Mouse (Mus musculus) c-Kit-positive CD71-positive TER-119-negative erythroid progenitor cells, embryonic 14.5 days (primary cell): ENCODE data around the gene Zbp1.

ENCODE experiments used
- DNase-seq: peaks from one replicate; pipeline ENCODE4 v3.0.0-alpha.2; 2013; ENCODE audit warnings: low read depth

The Zbp1 gene

DNA sequence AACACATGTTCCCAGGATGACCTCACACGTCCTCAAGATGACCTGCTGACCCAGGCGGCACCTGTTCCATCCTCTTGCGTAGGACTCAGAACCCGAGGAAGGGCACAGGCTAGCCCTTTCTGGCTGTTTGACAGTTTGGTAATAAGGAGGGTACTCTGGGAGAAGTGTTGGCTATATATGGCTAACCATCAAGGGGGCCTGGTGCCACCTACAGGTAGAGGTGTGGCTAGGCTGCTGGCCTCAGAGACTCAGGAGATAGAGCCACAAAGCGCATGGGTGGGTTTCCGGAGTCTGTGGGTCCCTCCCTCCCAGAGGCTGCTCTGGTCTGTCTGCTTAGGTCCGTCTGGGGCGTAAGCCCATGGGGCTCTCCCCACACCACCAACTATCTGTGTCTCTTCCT, 28.0 kb upstream of the Zbp1 start:
- DNase-seq = no peak

DNA sequence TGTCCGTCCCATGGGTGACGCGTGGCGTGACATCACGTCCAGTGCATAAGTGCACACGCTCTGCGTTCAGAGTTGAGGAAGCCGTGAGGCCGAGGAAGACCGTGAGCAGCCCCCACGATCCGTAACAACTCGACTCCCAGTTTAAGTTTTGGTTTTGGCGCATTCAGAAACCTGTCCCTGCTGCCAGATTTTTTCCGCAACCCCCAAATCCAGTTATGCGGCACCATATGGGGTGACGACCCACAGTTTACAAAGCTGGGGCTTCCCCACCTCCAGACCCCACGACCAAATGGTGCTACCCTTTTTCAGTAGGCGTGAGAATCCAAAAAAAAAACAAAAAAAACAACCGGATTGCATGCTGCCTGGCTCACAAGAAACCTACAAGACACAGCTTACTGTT, 26.5 kb upstream of the Zbp1 start:
- no peak for DNase-seq

DNA sequence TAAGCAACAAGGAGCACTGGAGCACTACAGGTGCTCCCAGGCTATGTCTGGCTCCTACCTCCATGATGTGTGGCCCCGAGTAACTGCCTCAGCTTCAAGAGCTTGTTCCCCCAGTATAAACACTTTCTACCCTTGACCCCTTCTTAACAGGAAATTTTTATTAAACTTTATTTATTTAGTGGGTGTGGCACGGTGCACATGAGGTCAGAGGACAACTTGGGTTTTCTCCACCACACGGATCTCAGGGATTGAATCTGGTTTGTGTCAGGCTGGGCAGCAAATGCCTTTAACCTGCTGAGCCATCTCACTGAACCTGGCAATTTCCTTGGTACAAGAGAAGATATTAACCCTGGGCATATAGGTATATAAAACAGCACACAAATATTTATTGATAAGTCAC, 25.4 kb upstream of the Zbp1 start:
- no peak for DNase-seq

DNA sequence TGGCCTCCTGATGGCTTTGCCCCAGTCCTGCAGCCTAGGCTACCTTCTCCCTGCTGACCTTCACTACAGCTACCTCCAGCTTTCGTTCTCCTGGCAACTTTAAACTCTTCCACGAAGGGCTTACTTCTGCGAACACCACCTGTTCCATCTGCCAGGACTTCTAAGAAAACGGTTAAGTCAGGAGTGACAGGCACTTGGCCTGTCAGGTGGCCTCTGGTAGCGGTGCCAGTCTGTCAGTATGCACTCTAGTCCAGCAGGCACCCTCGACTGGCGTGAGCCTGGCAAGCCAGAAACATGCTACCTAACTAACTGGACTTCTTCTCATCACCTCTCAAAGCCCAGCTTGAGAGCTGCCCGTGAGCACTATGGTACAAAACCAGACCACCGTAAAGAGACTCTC, 24.9 kb upstream of the Zbp1 start:
- no peak for DNase-seq

- DNase-seq = no peak
Observed at GRCm38 (mm10) chr2:173242874-173243273, 24.2 kb upstream of the Zbp1 start.

- DNase-seq = no peak
Observed at GRCm38 (mm10) chr2:173240738-173241137, 22.0 kb upstream of the Zbp1 start.

- no peak for DNase-seq
Observed at GRCm38 (mm10) chr2:173238522-173238921, 19.8 kb upstream of the Zbp1 start.

GRCm38 (mm10) chr2:173235435-173236332, 17.0 kb upstream of the Zbp1 start:
- DNase-seq = no peak

DNA sequence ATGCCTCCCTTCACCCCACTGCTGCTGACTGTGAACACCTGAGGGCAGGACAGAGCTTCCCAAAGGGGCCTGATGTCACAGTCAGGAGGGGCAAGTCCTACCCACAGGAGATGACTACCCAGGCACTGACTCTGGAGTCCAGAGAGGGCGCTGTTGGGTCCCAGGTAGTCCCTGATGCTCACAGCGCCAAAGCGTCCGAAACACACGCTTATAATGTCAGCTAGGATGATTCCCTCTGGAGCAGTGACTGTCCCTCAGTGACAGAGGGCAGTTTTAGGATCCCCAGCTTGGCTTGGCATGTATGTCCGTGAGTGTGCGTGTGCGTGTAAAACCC, 14.0 kb upstream of the Zbp1 start:
- DNase-seq = no peak

DNA sequence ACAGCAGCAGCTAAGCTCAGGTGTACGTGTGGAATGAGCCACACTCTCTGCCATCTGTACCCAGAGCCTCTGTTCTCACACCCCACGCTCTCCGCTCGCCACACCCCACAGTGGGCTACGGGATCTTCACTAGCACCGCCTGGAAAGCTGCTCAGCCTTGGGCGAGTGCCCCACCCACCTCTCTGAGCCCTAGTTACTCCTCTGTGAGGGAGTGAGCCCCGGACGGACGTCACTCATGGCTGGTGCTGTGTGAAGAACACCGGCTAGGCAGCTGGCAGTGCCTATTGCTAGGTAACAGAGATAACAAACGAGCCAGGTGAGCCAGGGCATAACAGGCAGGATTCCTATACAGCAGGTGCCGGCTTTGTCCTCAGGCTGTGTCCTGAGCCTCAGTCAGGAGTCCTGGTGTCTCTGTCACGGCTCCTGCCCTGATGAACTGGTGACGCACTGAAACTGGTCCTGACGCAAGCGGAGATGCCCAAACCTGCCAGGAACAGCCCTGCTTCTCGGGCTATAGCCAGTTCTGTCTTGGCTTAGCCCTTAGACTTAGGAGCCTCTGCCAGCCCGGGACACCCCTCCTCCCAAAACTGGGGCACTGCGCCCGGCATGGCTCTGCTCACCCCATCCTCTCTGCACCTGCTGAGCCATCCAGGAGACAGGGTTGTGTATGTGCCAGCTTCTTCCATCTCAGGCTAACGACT, 13.5 kb upstream of the Zbp1 start:
- no peak for DNase-seq

- peak; percentile 64 for DNase-seq
Observed at GRCm38 (mm10) chr2:173229578-173230224, 11.0 kb upstream of the Zbp1 start.

- DNase-seq = no peak
Observed at GRCm38 (mm10) chr2:173228567-173228966, 9.8 kb upstream of the Zbp1 start.

- no peak for DNase-seq
Observed at GRCm38 (mm10) chr2:173226792-173227191, 8.1 kb upstream of the Zbp1 start.

DNA sequence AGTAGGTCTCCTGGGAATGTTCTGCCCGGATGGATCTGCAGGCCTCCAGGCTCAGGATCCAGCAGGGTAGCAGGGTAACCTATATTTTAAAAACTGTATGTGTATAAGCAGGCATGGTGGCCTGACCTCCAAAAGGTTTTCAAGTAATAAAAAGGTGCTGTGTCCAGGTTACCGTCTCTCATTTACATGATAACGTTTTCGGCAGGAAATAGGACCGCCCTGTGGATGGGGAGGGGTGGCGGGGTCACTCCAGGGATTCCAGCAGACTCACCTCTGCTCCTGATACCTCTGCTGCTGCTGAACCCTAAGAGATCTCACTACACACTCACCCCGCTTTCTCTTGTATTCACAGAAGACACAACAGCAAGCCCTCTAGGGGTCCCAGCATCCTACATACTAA, 7.2 kb upstream of the Zbp1 start:
- DNase-seq = no peak

DNA sequence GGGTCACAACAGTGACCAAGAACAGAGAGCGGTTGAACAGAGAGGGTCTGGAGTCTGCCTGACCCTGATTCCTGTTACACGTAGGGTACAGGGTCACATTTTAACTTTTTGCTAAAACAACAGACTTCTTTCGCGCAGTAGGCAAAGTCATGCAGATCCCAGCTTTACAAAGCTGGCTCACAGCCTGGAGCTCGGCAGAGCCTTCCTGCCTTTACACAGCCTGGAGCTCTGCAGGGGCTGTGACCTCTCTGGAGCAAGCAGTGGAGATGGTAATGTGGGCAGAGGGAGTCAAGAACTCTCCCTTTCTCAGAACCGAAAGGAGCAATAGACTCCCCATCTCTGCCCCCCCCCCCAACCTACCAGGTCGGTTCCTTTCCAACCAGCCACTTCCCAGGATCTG, 6.1 kb upstream of the Zbp1 start:
- DNase-seq = no peak

- no peak for DNase-seq
Observed at GRCm38 (mm10) chr2:173224097-173224496, 5.4 kb upstream of the Zbp1 start.

DNA sequence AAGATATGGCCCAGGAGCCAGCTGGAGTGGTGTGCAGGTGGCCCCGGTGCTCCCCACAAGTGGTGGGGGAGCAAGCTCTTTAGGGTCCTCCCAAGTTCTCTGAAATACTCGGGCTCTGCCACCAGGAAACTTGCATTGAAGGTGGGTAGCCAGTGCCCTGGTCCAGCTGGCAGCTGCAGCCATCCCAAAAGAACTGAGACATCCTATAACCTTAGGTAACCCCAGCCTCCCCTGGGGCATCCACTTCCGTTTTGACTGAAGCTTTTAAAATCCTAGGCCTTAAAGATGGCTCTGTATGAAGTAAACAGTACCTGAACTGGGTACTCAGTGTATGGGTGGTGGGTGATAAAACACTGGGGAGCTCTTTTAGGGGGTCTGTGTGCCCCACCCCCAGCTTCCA, 4.8 kb upstream of the Zbp1 start:
- DNase-seq = no peak

GRCm38 (mm10) chr2:173220754-173221153, 2.0 kb upstream of the Zbp1 start:
- DNase-seq = no peak

- DNase-seq = peak; percentile 10
Observed at GRCm38 (mm10) chr2:173219256-173219954, 682 bp upstream of the Zbp1 start.

DNA sequence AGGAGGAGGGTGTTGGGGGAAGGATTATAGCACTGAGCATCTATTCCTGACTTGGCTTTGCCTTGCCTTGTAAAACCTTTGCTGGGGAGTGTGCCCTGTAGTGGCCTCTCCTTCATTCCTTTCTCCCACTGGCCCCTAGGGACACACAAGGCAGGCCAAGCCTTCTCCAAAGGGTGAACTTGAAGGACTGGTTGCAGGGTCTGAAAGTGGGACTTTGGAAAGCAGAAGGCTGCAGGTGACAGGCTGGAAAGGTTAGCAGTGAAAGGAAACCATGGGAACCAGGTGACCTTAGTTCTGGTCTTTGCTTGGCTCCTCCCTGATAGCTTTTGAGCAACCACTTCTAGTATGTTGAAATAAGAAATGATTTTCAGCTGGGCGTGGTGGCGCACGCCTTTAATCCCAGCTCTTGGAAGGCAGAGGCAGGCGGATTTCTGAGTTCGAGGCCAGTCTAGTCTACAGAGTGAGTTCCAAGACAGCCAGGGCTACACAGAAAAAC, 912 bp downstream of the Zbp1 start:
- DNase-seq = no peak

- no peak for DNase-seq
Observed at GRCm38 (mm10) chr2:173217246-173217645, 1.5 kb downstream of the Zbp1 start.

DNA sequence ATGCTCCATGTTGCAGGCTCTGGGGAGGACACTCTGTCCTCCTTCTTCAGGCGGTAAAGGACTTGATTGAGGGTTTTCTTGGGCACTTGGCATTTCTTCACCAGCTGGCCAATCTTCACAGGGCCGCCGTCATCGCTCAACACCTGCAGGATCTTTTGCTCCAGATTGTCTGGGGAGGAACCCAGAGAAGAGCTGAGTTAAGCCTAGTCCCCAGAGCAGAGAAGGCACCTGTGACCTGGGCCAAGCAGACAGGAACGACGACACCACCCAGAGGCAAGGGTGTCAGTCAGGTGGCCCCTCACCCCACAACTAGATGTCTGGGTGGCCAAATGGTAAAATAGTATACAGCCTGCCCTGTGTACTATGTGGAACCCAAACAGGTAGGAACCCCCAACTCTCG, 1.9 kb downstream of the Zbp1 start:
- no peak for DNase-seq
